Mouse (Mus musculus) small intestine, adult 2 months (tissue): Measurements from ENCODE around the gene Map3k15. TPM values are rescaled to one million over a fixed set of nuclear protein-coding genes. Genes with fewer than 3 reads are reported as not detected.
A peak's percentile ranks its signal among the peaks of the same experiment; 100 is the strongest.

Experiments used
- H3K27ac ChIP-seq: fragments of 200-500 bp; 2 replicates; pipeline ENCODE4 v1.5.1; 2012; ENCODE audit warnings: low read depth, low read length, control low read depth, inconsistent platforms; ENCODE audit not compliant: insufficient read depth
- H3K27me3 ChIP-seq: fragments of 200-500 bp; 2 replicates; pipeline ENCODE4 v1.6.1; 2012; ENCODE audit warnings: mild to moderate bottlenecking, moderate library complexity, low read length, inconsistent platforms; ENCODE audit not compliant: control insufficient read depth, insufficient read depth
- H3K36me3 ChIP-seq: fragments of 200-500 bp; 2 replicates; pipeline ENCODE4 v1.6.1; 2012; ENCODE audit warnings: mild to moderate bottlenecking, low read length, control low read depth, inconsistent platforms; ENCODE audit not compliant: control insufficient read depth, insufficient read depth
- H3K4me1 ChIP-seq: fragments of 200-500 bp; 2 replicates; pipeline ENCODE4 v1.6.1; 2012; ENCODE audit warnings: low read length, inconsistent platforms, mixed read lengths; ENCODE audit not compliant: control insufficient read depth, insufficient read depth, insufficient read length
- H3K4me3 ChIP-seq: fragments of 200-500 bp; 2 replicates; pipeline ENCODE4 v1.5.1; 2012; ENCODE audit warnings: low read depth, mild to moderate bottlenecking, control low read depth, inconsistent platforms, low read length, moderate library complexity
- CTCF ChIP-seq: fragments of 200-500 bp; IDR thresholded peaks from 2 replicates; pipeline ENCODE4 v1.5.1; 2012; ENCODE audit warnings: low read depth, mild to moderate bottlenecking, control low read depth, inconsistent platforms, low read length, moderate library complexity, mixed read lengths; ENCODE audit not compliant: insufficient replicate concordance, insufficient read length; ENCODE audit errors: extremely low read depth
- POLR2A ChIP-seq: fragments of 200-500 bp; IDR thresholded peaks from 2 replicates; pipeline ENCODE4 v1.6.1; 2012; ENCODE audit warnings: low read depth, mild to moderate bottlenecking, control low read depth, inconsistent platforms, low read length, moderate library complexity
- WGBS: fragments of 180-500 bp; shearing (Covaris S2); methylation state at CpG from one replicate; pipeline ENCODE4 v1.1.7; 2018; 5-methylcytosine and 5-hydroxymethylcytosine counted together
- polyA plus RNA-seq: library from polyadenylated mRNA; depleted of rRNA; stranded (reverse); fragments of >200 nt; gene quantifications from 2 replicates; pipeline ENCODE4 v1.2.3, GENCODE M21; 2012

The Map3k15 gene
- polyA plus RNA-seq, 1 experiment: 0.35 TPM

DNA sequence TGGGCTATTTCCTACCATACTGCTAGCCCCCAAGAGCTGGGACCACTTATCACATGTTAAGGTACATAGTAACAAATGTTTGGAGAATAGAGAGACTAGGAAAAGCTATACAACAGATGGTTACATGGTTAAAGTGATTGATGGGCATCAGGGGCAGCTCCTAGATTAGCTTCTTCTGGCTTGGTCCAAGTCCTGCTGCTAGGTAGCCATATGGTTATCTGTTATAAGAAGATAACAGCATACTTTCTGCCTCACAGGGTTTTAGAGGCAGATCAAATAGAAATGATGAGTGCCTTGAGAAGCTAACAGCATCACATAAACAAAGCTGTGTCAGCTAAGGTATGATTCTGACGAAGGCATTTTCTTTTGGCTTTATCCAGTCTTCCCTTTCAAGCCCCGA lies 26.8 kb upstream of the Map3k15 start:
- H3K27me3 ChIP-seq: no peaks in the 10 kb centered on the region
- TF ChIP-seq POLR2A (no peak), CTCF (no peak)
- 88% methylated on average over 2 of the region's 2 CpGs for WGBS

DNA sequence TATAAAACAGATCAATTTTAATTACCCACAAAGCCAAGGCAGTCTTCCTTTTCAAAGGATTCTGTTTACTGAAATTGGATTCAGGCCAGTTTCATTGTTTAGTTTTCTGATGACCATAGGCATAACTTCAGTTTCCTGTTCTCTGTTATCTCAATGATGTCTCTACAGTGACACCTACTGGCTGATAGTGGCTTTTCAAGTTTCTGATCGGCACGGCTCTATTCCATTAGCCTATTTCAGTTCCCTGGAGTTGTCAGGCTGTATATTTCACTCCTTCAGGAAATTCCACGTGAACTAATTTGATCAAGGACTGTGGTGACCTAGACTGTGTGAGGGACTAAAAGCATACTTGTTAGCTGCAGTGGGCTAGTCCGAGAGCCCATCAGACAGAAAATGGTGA lies 25.0 kb upstream of the Map3k15 start:
- 29% methylated on average over 4 of the region's 4 CpGs for WGBS
- H3K27ac ChIP-seq: no peak overlapping the region

More for the DNA sequence above, 26.8 kb upstream of the Map3k15 start:
- no peaks in the 10 kb centered on the region for H3K36me3 ChIP-seq
- H3K4me3 ChIP-seq: no peak overlapping the region
- H3K4me1 ChIP-seq: no peaks in the 10 kb centered on the region
- no peak overlapping the region for H3K27ac ChIP-seq

DNA sequence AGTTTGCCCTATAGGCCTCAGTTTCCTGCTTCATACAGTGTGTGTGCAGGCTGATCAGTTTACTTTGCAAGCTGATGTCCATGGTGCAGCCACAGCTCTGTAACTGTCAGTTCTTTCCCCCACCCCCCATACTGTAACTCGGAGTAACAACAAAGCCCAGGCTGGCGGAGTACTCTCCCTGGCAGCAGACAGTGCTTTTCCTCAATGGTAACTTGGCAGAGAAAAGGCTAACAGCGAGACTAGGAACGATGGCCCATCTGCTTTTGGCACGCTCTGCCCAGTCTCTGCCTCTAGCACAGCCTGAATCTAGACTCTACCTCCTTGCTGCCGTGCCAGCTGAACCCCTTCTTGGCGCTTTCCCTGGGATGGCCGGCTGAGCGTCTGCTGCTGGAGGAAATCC lies 24.3 kb upstream of the Map3k15 start:
- Histone ChIP-seq H3K4me1 (no peaks in the 10 kb centered on the region), H3K36me3 (no peaks in the 10 kb centered on the region), H3K4me3 (no peak overlapping the region), H3K27ac (no peak overlapping the region), H3K27me3 (no peaks in the 10 kb centered on the region)
- TF ChIP-seq CTCF: no peak
- TF ChIP-seq POLR2A: no peak
- WGBS: 82% methylated on average over 9 of the region's 9 CpGs

More for the DNA sequence above, 25.0 kb upstream of the Map3k15 start:
- H3K4me1 ChIP-seq: no peaks in the 10 kb centered on the region
- no peaks in the 10 kb centered on the region for H3K36me3 ChIP-seq
- no peaks in the 10 kb centered on the region for H3K27me3 ChIP-seq
- H3K4me3 ChIP-seq: no peak overlapping the region
- TF ChIP-seq POLR2A (no peak), CTCF (no peak)

DNA sequence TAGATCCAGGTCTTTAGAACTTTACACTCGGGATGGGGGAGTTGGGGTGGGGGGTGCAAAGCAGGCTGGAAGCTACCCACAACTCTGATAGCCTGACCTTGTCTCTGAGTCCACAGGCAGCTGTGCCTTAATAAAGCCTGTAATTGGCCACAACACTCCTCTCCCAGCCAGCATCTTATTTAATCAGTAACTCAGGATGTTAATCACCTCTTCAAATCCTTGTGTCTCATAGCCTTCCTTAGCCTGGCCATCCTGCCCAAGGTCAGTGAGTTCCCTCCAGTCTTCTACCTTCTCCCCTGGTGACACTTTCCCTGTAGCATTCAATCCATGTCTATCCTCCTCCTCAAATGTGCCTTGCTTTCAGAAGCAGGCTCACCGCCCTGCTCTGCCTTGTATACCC lies 19.2 kb upstream of the Map3k15 start:
- Histone ChIP-seq H3K27ac (no peak overlapping the region), H3K4me1 (0 out of 2 replicates have a peak, but pooled peaks cover 2% of the 10 kb centered on the region), H3K4me3 (no peak overlapping the region), H3K27me3 (no peaks in the 10 kb centered on the region), H3K36me3 (no peaks in the 10 kb centered on the region)
- TF ChIP-seq CTCF (no peak), POLR2A (no peak)
- WGBS: 80% methylated on average over 2 of the region's 2 CpGs

DNA sequence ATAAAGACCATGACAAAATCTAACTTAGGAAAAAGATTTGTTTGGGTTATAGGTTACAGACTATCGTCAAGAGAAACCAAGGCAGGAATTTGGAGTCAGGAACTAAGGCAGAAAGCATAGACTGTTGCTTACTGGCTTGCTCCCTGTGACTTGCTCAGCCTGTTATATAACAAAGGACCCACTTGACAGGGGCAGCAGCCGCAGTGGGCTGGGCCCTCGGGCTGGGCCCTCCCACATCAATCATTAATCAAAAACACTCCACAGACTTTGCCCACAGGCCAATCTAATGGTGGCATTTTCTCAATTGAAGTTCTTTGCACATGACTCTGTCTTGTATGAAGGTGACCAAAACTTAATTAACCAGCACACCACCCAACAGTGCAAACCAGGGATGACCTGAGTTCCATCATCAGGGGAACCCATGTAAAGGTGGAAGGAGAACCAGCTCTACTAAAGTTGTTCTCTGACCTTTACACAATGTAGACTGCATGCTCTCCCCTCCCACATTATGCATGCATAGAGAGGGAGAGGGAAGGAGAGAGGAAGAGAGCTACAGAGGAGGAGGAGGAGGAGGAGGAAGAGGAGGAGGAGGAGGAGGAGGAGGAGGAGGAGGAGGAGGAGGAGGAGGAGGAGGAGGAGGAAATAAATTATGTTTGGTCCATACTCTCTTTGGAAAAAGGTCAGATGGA lies 17.0 kb upstream of the Map3k15 start:
- no peaks in the 10 kb centered on the region for H3K27me3 ChIP-seq
- no peak for TF ChIP-seq CTCF
- no peak for TF ChIP-seq POLR2A
- WGBS: 37% methylated on average over 3 of the region's 3 CpGs
- H3K4me3 ChIP-seq: no peak overlapping the region
- H3K36me3 ChIP-seq: no peaks in the 10 kb centered on the region
- H3K4me1 ChIP-seq: 0 out of 2 replicates have a peak, but pooled peaks cover 2% of the 10 kb centered on the region
- H3K27ac ChIP-seq: no peak overlapping the region

DNA sequence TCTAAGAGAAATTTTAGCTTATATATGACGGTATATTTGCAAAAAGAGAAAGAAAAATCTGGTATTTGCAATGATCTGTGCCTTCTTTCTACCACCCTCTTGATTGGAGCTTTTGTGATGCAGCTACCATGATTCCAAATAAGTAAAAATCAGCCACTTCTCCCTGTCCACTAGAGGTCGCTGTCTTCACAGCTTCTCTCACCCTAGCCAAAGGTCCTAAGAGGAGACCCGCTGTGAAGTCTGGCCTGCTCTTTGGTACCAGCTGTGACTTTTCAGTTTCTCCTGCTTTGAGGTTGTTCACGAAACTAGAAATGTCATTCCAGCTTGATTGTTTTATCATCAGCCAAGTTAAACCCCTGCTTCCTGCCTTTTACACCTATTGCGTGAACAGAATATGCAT lies 14.5 kb upstream of the Map3k15 start:
- WGBS: 32% methylated on average over 5 of the region's 5 CpGs
- Histone ChIP-seq H3K27me3 (no peaks in the 10 kb centered on the region), H3K36me3 (no peaks in the 10 kb centered on the region)

DNA sequence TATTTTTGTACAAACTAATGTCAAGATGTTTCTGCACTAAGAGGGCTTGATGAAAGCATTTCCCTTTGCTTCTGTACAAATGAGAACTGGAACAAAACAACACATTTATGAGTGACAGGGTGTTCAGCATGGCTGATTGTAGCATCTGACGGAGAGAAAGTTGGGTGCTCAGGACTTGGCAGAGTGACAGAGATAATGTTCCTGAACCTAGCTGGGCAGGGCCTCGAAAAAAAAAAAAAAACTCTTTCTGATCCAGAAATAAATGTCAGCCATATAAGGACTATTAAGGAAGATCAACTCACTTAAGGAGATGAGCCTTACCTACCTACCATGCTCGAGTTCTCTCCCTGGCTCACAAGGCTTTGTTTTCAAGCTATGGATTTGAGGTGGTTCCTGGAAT lies 12.0 kb upstream of the Map3k15 start:
- Histone ChIP-seq H3K4me3 (no peak overlapping the region), H3K4me1 (0 out of 2 replicates have a peak, but pooled peaks cover 1% of the 10 kb centered on the region), H3K36me3 (no peaks in the 10 kb centered on the region), H3K27me3 (no peaks in the 10 kb centered on the region), H3K27ac (no peak overlapping the region)
- TF ChIP-seq CTCF (no peak), POLR2A (no peak)
- WGBS: 42% methylated on average over 3 of the region's 3 CpGs

More for the DNA sequence above, 14.5 kb upstream of the Map3k15 start:
- TF ChIP-seq POLR2A (no peak), CTCF (peak; percentile 47; the same call in 1 of the 2 replicates)
- no peak overlapping the region for H3K27ac ChIP-seq
- 0 out of 2 replicates have a peak, but pooled peaks cover 2% of the 10 kb centered on the region for H3K4me1 ChIP-seq
- no peak overlapping the region for H3K4me3 ChIP-seq

DNA sequence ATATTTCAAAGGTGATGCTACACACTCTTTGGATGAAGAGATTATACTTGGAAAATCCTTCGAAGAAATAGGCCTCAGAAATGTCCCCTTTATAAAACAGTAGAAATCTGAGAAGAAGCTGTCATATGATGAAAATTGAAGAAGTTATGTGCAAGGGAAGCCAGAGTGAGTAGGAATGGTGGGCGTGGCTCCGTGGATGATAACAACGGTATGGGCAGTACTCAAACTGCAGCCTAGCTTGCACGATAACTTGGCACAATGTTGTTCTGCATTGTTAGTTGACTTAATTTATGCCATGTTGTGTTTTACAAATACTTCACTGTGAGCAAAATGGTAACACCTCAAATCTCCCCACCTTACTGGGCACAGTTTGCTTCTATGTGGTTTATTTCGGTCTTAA lies 7.6 kb downstream of the Map3k15 start:
- H3K27me3 ChIP-seq: no peaks in the 10 kb centered on the region
- H3K4me1 ChIP-seq: no peaks in the 10 kb centered on the region
- H3K36me3 ChIP-seq: no peaks in the 10 kb centered on the region
- TF ChIP-seq POLR2A (no peak), CTCF (no peak)
- no peak overlapping the region for H3K4me3 ChIP-seq
- WGBS: 69% methylated on average over 6 of the region's 6 CpGs
- H3K27ac ChIP-seq: no peak overlapping the region
